Mouse (Mus musculus): ENCODE results near the gene Rbm47.

Gene Rbm47

GRCm38 (mm10) chr5:66067219-66067618, 105.7 kb downstream of the Rbm47 start:
- DNase-seq (ENCODE audit: low spot score in 2 of 2) = no peak

- no peak for DNase-seq (ENCODE audit: low spot score in 2 of 2)
Observed at GRCm38 (mm10) chr5:66062930-66063220, 110.0 kb downstream of the Rbm47 start.

GRCm38 (mm10) chr5:66062046-66062929, 110.6 kb downstream of the Rbm47 start:
- no peak for DNase-seq (ENCODE audit: low spot score in 2 of 2)

GRCm38 (mm10) chr5:66061667-66062045, 111.3 kb downstream of the Rbm47 start:
- no peak for DNase-seq (ENCODE audit: low spot score in 2 of 2)

- no peak for DNase-seq (ENCODE audit: low spot score in 2 of 2)
Observed at GRCm38 (mm10) chr5:66058844-66059243, 114.1 kb downstream of the Rbm47 start.

- no peak for DNase-seq (ENCODE audit: low spot score in 2 of 2)
Observed at GRCm38 (mm10) chr5:66056680-66057079, 116.2 kb downstream of the Rbm47 start.

- no peak for DNase-seq (ENCODE audit: low spot score in 2 of 2)
Observed at GRCm38 (mm10) chr5:66054394-66054793, 118.5 kb downstream of the Rbm47 start.

GRCm38 (mm10) chr5:66052777-66053548, 120.0 kb downstream of the Rbm47 start:
- no peak for DNase-seq (ENCODE audit: low spot score in 2 of 2)

GRCm38 (mm10) chr5:66050841-66051240, 122.1 kb downstream of the Rbm47 start:
- DNase-seq (ENCODE audit: low spot score in 2 of 2) = no peak

GRCm38 (mm10) chr5:66046356-66046755, 126.6 kb downstream of the Rbm47 start:
- DNase-seq (ENCODE audit: low spot score in 2 of 2) = no peak

- no peak for DNase-seq (ENCODE audit: low spot score in 2 of 2)
Observed at GRCm38 (mm10) chr5:66043897-66044296, 129.0 kb downstream of the Rbm47 start.

- no peak for DNase-seq (ENCODE audit: low spot score in 2 of 2)
Observed at GRCm38 (mm10) chr5:66042651-66043340, 130.1 kb downstream of the Rbm47 start.

- no peak for DNase-seq (ENCODE audit: low spot score in 2 of 2)
Observed at GRCm38 (mm10) chr5:66040744-66041279, 132.1 kb downstream of the Rbm47 start.

GRCm38 (mm10) chr5:66039813-66040212, 133.1 kb downstream of the Rbm47 start:
- DNase-seq (ENCODE audit: low spot score in 2 of 2) = no peak

- no peak for DNase-seq (ENCODE audit: low spot score in 2 of 2)
Observed at GRCm38 (mm10) chr5:66037066-66037465, 135.9 kb downstream of the Rbm47 start.

GRCm38 (mm10) chr5:66036440-66037054, 136.4 kb downstream of the Rbm47 start:
- DNase-seq (ENCODE audit: low spot score in 2 of 2) = no peak

- DNase-seq (ENCODE audit: low spot score in 2 of 2) = peak in 1 of 2 experiments; percentile 17
Observed at GRCm38 (mm10) chr5:66034375-66035195, 138.3 kb downstream of the Rbm47 start.

- DNase-seq (ENCODE audit: low spot score in 2 of 2) = no peak
Observed at GRCm38 (mm10) chr5:66032826-66033225, 140.1 kb downstream of the Rbm47 start.

- no peak for DNase-seq (ENCODE audit: low spot score in 2 of 2)
Observed at GRCm38 (mm10) chr5:66031699-66032098, 141.2 kb downstream of the Rbm47 start.

GRCm38 (mm10) chr5:66028232-66028631, 144.7 kb downstream of the Rbm47 start:
- no peak for DNase-seq (ENCODE audit: low spot score in 2 of 2)

- no peak for DNase-seq (ENCODE audit: low spot score in 2 of 2)
Observed at GRCm38 (mm10) chr5:66027206-66027605, 145.7 kb downstream of the Rbm47 start.
